Mouse (Mus musculus): ENCODE data around the gene Bud13.

The Bud13 gene

GRCm38 (mm10) chr9:46282631-46283436 lies at the start of gene Bud13:
Bud13 (plus strand) TSS chr9:46283008.
- DNase-seq = peak; percentile 85

GRCm38 (mm10) chr9:46235196-46235595 lies 47.6 kb upstream of the Bud13 start:
- DNase-seq = peak; percentile 63

GRCm38 (mm10) chr9:46235596-46235648 lies 47.4 kb upstream of the Bud13 start, which contains the start of gene Apoc3:
Apoc3 (minus strand) TSS chr9:46235636.
- DNase-seq = no peak

GRCm38 (mm10) chr9:46235649-46236048 lies 47.2 kb upstream of the Bud13 start:
- no peak for DNase-seq

- no peak for DNase-seq
Measured at GRCm38 (mm10) chr9:46238850-46239249, 44.0 kb upstream of the Bud13 start.

- no peak for DNase-seq
Measured at GRCm38 (mm10) chr9:46240526-46241153, 42.2 kb upstream of the Bud13 start, which contains the start of gene Apoa4. Apoa4 (plus strand) TSS chr9:46240696.

DNA sequence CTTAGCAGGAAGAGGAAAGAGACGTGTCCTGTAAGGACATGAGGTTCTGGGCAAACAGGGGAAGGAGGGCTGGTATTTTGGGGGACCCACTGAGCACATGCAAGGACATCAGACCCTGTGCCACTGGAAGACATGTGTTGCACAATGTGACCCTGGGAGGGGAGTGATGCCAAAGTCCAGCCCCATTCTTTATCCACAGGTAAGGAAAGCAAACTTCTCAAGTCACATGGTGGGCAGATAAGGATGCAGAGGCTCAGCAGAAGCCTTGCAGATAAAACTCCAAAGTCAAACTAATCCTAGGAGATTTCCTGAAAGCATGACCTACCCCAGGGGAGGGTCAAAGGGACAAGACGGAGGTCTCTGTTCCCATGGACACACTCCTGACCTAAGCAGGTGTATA lies 41.0 kb upstream of the Bud13 start:
- no peak for DNase-seq

DNA sequence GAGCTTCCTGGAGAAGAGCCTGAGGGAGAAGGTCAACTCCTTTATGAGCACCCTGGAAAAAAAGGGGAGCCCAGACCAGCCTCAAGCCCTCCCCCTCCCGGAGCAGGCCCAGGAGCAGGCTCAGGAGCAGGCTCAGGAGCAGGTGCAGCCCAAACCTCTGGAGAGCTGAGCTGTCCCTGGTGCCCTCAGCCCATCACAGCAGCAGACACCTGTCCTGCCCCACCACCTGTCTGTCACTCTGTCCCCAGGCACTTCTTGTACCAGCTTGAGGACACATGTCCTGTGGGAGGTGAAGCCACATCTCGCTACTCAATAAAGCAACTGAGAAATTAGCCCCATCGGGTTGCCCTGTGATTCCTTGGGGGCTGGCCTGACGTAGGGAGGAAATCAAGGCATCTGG lies 39.7 kb upstream of the Bud13 start:
- no peak for DNase-seq

GRCm38 (mm10) chr9:46243584-46243983 lies 39.2 kb upstream of the Bud13 start:
- no peak for DNase-seq

DNA sequence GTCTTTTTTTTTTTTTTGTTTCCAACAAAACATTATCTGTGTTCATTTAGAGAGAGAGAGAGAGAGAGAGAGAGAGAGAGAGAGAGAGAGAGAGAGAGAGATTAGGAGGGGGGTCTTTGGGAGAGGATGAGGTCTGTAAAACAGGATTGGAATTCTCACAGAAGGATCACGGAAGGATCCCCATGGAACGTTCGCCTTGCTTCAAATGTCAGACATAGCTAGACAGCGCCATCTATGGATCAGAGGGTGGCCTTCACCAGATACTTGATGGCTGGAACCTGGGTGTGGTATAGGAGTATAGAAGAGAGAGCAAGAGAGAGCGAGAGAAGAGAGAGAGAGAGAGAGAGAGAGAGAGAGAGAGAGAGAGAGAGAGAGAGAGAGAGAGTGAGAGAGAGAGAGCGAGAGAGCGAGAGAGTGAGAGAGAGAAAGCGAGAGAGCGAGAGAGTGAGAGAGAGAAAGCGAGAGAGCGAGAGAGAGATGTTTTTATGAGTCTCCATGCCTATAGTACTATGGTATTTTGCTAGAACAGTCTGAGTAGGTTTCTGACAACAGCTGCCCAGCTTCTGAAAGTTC lies 36.0 kb upstream of the Bud13 start:
- no peak for DNase-seq

DNA sequence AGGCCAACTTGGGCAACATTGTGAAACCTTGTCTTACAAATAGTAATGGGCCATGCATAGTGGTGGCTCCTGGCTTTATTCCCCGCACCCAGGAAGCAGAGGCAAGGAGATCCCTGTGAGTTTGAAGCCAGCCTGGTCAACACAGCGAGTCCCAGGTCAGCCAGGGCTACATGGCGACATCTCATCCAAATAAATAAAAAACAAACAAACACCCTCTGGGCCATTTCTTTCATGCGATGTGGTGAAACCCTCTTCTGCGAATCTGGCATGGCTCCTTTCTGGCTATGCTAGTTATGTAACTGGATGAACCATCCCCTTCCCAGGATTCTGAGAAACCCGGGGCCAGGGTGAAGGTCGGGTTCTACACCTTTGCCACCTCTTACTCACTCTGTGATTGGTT lies 26.6 kb upstream of the Bud13 start:
- DNase-seq = no peak

DNA sequence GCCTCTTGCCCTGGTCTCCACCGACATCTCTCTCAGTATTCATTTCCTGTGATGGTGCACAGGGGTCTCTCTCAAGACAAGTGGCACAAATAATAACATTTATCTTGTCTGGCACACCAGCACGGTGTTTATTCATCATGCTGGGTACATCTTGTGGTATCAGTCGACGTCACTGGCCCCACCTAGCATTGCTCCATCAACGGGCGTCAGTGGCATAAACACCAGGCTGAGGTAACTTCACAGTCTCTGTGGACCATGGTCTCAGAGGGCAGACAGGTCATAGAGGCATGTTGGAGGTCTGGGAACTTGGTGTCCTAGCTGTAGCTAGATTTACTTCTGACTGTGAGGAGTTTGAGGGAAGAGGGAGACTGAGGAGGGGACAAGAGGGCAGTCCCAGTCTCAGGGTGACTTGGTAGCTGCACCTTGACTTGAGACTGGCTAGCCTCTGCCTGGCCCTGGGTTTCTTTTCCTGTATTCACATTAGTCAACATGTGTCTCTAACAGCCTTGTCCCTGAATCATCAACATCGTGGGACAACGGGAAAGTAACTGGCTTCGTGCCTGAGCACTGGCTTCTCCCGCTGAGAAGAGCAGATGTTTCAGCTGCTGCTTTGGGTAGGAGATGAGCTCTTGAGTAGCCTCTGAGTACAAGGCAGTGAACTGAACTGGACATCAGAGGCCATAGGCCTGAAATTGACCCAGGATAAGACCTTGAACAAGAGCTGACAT lies 26.0 kb upstream of the Bud13 start:
- DNase-seq = no peak

DNA sequence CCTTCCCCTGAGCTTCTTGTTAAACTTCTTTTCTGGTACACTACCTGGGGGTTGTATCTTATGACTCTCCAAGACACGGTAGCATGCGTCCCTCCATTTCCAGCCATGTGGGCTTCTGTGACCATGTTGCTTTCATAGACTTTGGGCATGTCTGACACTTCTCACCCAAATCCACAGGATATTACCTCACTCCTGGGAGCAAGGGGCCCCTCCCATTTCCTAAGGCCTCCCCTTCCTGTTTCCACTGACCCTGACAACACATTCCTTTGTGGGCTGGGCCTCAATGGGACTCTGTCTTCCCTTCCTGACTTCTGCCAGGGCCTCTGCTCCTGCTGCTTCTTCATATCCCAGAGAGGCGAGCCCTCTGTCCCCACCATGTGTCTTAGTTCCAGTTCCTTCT lies 25.3 kb upstream of the Bud13 start:
- no peak for DNase-seq

- no peak for DNase-seq
Measured at GRCm38 (mm10) chr9:46259111-46259510, 23.7 kb upstream of the Bud13 start.

DNA sequence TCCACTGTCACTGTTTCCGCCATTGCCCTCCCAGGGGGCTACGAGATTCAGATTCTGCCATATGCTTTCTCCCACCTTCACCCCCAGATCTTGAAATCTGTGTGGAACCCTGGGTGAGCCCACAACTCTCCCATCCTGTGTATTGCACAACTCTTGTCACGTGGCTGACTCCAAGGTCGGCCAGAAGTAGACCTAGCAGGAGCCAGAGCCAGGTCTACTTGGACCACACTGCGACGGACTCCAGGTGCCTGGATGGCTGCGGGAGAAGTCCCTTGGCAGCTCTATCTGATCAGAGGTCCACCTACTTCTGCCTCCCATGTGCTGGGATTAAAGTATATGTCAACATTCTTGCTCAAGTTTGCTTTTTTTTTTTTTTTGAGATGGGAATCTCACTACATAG lies 21.7 kb upstream of the Bud13 start:
- no peak for DNase-seq

DNA sequence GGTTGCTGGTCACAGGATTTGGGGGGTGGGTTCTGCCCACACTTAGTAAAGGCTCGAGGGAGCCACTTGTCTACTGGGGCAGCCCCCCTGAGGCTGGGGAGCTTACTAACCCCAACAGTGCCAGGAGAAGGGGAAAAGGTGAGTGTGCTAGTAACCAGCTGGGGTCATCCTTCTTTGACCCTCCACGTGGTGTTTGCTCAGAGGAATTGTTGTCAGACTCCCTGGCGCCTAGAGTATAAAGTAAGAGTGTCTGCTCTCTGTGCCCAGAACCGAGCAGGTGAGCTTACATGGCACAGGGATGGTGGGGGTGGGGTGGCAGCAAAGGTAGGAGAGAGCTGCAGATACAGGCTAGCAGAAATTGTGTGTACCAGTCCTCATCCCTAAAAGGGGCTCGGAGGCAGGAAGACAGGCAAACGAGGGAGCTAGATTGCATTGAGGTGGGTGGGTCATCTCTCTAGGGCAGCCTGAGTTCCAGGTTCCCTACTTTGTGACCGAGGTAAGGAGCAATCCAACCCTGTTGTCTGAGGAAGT lies 14.4 kb upstream of the Bud13 start, which contains the start of gene Apoa5:
Apoa5 (plus strand) TSS at position 291 of the 531 bp plus-strand sequence.
- DNase-seq = no peak

GRCm38 (mm10) chr9:46269125-46269524 lies 13.7 kb upstream of the Bud13 start:
- DNase-seq = no peak

DNA sequence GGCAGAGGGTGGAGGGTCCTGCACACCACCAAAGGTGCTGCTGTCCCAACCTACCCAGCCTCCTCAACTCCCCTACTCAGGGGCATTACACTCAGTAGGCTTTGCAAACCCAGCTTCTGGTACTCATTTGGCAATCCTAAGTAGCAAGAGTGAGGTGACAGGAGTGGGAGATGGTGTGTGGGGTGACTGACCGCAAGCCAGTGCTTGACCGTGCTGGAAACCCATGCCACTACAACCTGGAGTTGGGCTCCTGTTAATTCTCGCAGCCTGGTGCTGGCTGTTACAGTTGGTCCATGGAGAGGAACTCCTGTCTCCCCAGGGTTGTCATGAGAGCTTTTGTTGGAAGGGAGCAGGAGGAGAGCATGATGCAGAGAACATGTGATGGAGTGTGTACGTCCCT lies 12.0 kb upstream of the Bud13 start:
- no peak for DNase-seq

DNA sequence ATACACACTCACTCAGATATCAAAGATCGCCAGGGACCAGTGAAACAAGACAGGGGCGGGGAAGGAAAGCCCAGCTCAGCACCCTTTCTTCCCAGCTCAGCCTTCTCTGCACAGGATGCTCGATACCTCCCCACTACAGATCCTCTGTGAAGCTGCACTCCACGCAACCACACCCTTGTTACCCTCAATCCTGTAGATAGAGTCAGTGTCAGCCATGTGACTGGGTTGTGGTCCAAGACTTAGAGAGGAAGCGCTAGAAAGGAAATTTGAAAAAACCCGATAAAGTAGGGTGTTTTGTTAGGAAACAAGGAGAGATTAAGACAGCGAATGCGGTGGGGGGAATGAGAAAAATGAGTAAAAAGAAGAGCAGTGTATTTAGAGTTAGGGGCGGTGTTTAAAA lies 10.7 kb upstream of the Bud13 start:
- DNase-seq = no peak

DNA sequence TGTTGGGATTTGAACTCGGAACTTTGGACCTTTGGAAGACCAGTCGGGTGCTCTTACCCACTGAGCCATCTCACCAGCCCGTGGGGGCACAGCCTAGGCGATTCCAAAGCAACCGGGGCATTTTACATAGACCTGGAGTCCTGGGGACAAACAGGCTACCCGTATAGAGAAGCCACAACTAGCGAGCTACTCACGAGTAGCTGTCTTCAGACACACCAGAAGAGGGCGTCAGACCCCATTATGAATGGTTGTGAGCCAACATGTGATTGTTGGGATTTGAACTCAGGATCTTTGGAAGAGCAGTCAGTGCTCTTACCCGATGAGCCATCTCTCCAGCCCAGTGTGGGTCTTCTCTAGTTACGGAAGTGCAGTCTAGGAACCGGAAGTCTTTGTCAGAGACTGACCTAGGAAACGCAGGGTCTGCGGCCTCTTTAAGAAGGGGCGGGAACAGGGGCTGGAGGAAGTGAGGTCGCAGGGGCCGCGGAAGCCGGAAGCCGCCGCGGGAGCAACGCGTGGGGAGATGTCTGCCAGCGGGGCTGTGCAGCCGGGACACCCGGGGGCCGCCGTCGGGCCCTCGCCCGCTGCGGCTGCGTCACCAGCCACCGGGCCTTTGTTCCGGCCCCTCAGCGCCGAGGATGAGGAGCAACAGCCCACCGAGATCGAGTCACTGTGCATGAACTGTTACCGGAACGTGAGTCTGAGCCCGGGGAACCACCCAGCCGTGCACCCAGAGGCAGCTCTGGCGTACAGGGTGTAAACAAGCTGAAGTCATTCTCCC lies 9.9 kb upstream of the Bud13 start, which contains the start of gene Zpr1:
Zpr1 (plus strand) TSS at position 388 of the 778 bp plus-strand sequence.
- peak; percentile 88 for DNase-seq

- no peak for DNase-seq
Measured at GRCm38 (mm10) chr9:46274494-46274893, 8.3 kb upstream of the Bud13 start.

DNA sequence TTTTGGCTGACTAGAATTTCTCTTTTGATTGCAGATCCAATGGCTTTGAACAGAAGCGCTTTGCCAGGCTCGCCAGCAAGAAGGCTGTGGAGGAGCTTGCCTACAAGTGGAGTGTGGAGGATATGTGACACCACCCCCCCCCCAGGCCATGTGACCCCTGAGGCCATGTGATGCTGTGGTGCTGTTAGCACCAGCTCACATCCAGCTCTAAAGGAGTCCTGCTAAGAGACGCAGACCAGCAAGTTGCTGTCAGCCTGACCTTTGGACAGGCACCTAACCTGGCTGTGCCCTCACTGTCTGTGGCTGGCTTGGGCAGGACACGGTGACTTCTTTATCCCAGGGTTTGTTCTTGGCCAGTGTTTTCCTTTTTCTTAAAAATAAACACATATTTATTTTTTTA lies 15.6 kb downstream of the Bud13 start:
- DNase-seq = no peak

DNA sequence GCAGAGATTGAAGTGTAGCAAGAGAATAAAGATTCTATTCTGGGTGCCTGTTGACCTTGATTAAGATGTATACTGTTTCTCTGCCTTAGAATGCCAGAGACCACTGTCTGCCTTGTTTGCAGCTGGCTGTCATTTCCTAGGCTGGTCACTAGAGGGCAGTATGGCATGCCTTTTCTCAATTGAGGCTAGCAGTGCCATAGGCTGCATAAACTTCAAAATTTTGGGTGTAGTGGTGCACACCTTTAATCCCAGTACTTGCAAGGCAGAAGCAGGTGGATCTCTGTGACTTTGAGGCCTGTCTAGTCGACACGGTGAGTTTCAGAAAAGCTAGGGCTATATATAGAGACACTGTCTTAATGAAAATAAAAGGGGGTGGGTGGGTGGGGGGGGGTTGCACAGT lies 19.3 kb downstream of the Bud13 start:
- no peak for DNase-seq
